Mouse (Mus musculus): Measurements from ENCODE around the gene Cul9. TPM values are rescaled to one million over a fixed set of nuclear protein-coding genes. Genes with fewer than 3 reads are reported as not detected.
"Not testable (repeated sequence)": the region's sequence is repeated elsewhere in the genome, so short reads cannot be mapped to it uniquely, and the experiment has no call there.

The Cul9 gene
- polyA plus RNA-seq, 1 experiment from 2014 or later: 0.69 TPM

DNA sequence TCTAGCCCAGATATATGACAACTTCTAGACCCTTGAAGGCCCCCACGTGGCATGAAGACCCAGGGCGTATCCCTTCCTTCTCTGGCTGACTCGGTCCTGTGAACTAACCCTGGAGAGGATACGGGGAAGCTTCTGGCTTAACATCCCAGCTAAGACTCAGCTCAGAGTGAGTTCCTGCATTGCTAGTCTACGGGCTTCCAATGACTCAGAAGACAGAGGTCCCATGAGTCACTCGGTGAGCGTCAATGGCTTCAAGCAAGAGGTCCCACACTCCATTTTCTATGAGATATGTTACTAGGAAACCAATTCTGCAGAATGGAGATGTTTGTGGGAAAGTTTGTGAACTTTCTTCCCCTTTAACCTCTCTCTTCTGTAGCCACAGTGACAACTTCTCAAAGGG is 28.3 kb upstream of the Cul9 start:
- no peak overlapping the region for H3K4me3 ChIP-seq
- H3K27ac ChIP-seq: no peak overlapping the region
- H3K9me3 ChIP-seq (replicated peaks): no peaks in the 10 kb centered on the region
- H3K36me3 ChIP-seq: peaks cover 60% of the 10 kb centered on the region
- ATAC-seq: no peak
- 77% methylated on average over 7 of the region's 7 CpGs for WGBS (ENCODE audit: insufficient replicate concordance)
- H3K27me3 ChIP-seq (replicated peaks): no peaks in the 10 kb centered on the region
- no peak overlapping the region for H3K9ac ChIP-seq
- H3K4me1 ChIP-seq: no peaks in the 10 kb centered on the region
- no peak overlapping the region for H3K4me2 ChIP-seq

DNA sequence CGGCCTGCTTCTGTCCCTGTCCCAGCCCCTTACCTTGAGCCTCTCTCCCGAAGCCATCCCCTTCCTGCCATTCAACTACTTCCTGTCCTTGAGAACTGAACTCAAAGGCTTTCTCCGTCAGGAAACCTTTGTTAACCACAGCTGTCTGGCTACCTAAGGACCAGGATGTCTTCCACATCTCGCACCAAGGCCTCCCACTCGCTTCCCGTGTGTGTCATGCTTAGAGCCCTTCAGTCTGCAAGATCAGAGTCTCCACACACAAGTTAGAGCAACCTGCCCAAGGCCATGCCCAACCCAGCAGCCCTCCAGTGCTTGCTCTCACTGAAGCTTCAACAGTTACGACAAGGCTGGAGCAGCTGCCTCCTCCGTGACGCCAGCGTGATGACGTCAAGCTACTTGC is 24.8 kb upstream of the Cul9 start:
- Histone ChIP-seq H3K9me3 (replicated peaks) (no peaks in the 10 kb centered on the region), H3K4me1 (no peaks in the 10 kb centered on the region), H3K4me3 (no peak overlapping the region), H3K27me3 (replicated peaks) (no peaks in the 10 kb centered on the region), H3K27ac (no peak overlapping the region), H3K36me3 (peaks cover 60% of the 10 kb centered on the region), H3K9ac (no peak overlapping the region), H3K4me2 (no peak overlapping the region)
- WGBS (ENCODE audit: insufficient replicate concordance): 67% methylated on average over 11 of the region's 11 CpGs
- ATAC-seq: no peak

DNA sequence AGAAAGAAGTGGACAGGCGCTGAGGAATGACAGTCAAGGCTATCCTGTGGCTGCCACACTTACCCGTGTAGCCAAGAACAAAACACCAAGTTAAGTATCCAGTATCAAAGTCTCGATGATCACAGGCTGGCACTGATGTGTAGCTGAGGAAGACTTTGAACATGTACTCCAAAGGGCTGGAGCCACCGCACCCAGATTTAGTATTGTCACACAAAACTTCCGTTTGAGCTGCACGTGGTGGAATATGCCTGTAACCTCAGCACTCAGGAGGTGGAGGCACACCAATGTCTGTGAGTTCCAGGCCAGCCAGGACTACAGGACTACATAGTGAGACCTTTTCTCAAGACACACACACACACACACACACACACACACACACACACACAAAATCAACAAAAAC is 13.0 kb upstream of the Cul9 start:
- 80% methylated on average over 6 of the region's 6 CpGs for WGBS (ENCODE audit: insufficient replicate concordance)

DNA sequence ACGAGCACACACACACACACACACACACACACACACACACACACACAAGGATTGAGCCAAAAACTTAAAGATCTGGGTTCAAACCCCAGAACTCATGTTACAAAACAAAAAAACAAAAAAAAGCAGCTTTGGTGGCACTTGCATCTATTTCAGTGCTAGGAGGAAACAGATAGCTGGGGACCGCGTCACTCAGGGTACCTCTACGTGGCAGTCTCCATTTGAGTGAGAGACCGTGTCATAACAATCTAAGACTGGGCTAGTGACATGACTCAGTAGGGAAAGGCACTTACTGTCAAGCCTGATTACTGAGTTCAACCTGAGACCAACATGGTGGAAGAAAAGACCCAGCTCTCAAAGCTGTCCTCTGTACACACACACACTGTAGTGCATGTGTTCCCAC is 12.0 kb upstream of the Cul9 start:
- no peak for ATAC-seq
- peaks cover 37% of the 10 kb centered on the region for H3K4me1 ChIP-seq
- no peak overlapping the region for H3K27ac ChIP-seq

More for the DNA sequence above, 13.0 kb upstream of the Cul9 start:
- Histone ChIP-seq H3K4me3 (no peak overlapping the region), H3K9me3 (replicated peaks) (no peaks in the 10 kb centered on the region), H3K4me2 (no peak overlapping the region), H3K27ac (no peak overlapping the region), H3K4me1 (peaks cover 27% of the 10 kb centered on the region), H3K36me3 (no peaks in the 10 kb centered on the region), H3K27me3 (replicated peaks) (no peaks in the 10 kb centered on the region), H3K9ac (no peak overlapping the region)
- ATAC-seq: no peak

DNA sequence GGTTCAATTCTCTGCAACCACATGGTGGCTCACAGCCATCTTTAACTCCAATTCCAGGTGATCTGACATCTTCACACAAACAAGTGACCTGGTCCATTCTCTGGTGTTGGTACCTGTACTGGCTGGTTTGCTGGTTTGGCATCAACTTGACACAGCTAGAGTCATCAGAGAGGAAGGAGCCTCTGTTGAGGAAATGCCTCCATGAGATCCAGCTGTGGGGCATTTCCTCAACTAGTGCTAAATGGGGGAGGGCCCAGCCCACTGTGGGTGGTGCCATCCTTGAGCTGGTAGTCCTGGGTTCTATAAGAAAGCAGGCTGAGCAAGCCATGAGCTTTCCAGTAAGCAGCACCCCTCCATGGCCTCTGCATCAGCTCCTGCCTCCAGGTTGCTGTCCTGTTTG is 11.1 kb upstream of the Cul9 start:
- not testable (repeated sequence) for H3K4me3 ChIP-seq; H3K36me3 ChIP-seq; ATAC-seq; H3K27me3 ChIP-seq (replicated peaks); H3K9me3 ChIP-seq (replicated peaks)
- H3K4me1 ChIP-seq: peaks cover 45% of the 10 kb centered on the region
- H3K4me2 ChIP-seq: peak overlapping the region; percentile 95
- H3K27ac ChIP-seq: peak overlapping the region; percentile 73; the same call in 1 of the 2 replicates
- H3K9ac ChIP-seq: 0 out of 2 replicates have a peak overlapping the region, but pooled peaks have one; percentile 98

More for the DNA sequence above, 12.0 kb upstream of the Cul9 start:
- Histone ChIP-seq H3K4me3 (no peak overlapping the region), H3K4me2 (no peak overlapping the region), H3K9me3 (replicated peaks) (no peaks in the 10 kb centered on the region), H3K9ac (no peak overlapping the region), H3K27me3 (replicated peaks) (no peaks in the 10 kb centered on the region), H3K36me3 (no peaks in the 10 kb centered on the region)
- WGBS (ENCODE audit: insufficient replicate concordance): 63% methylated on average over 5 of the region's 5 CpGs

DNA sequence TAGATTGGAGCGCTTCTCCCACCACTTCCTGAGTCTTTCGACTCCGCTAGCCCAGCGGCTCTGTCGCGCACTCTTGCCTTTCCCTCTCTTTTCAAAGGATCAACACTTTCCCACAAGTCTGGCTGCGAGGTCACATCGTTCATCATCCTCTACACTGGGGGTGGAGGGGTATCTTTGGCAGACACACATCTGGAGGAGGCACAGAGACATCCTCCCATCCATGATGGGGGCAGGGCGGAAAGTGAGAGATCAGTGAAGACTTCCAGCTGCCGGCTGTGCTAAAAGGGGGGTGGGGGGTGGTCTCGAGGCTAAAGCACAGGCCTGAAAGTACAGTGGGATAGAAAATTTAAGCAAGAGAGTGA is 10.4 kb upstream of the Cul9 start:
- Histone ChIP-seq H3K36me3 (peaks cover 11% of the 10 kb centered on the region), H3K9ac (peak overlapping the region; percentile 98), H3K27ac (peak overlapping the region; percentile 73), H3K9me3 (replicated peaks) (no peaks in the 10 kb centered on the region), H3K4me3 (peak overlapping the region; percentile 95), H3K27me3 (replicated peaks) (no peaks in the 10 kb centered on the region), H3K4me2 (peak overlapping the region; percentile 95), H3K4me1 (peaks cover 47% of the 10 kb centered on the region)
- no peak; the same call in 1 of the 2 replicates for ATAC-seq
- under 1% methylated on average over 11 of the region's 11 CpGs for WGBS (ENCODE audit: insufficient replicate concordance)

DNA sequence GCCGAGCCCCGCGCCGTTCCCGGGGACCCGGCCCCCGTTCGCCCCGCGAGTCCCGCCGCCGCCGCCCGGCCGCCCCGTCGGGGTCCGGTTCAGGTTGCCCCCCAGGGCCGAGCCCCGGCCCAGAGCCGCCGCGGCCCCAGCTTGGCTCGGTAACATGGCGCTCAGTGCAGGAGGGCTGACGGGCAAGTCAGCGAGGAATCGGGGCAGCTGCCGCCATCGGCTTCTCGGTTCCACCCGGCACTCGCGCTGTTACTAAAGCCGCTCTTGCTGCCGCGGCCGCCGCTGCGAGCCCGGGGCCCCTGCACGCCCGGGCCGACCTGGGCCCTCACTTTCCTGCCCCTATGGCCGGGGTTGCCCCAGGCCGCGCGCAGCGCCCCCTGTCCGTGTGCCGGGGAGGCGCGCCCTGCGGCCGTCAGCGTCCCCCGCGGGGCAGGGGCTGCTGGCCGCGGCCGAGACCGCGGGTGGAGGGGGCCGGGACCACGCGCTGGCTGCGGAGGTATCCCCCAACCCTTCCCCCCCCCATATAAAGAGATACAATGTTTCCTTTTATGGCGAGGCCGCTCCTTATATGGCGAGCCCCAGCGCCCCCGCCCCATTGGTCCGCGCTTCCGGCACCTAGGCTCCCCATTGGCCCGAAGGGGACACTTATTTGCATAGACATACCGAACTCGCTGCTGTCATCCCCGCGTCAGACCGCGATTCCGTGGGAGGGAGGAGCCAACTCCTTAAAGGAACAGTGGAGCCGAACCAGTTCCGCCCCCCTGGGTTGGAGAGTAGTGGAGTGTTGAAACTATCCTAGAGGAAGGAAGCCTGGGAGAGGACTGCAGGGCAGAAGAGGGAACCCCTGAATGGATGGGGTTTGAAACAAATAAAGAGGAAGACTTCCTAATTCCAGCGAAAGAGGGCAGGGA is 9.7 kb upstream of the Cul9 start, which contains the start of gene Srf:
Gene Srf, minus strand, starts transcription at position 503 of the 911 bp plus-strand sequence.
- H3K4me3 ChIP-seq: peak within 1 kb of the TSS; percentile 95
- peak within 1 kb of the TSS; percentile 98 for H3K9ac ChIP-seq
- no peaks in the 10 kb centered on the region for H3K27me3 ChIP-seq (replicated peaks)
- ATAC-seq: peak; percentile 95
- H3K27ac ChIP-seq: peak within 1 kb of the TSS; percentile 87
- peaks cover 47% of the 10 kb centered on the region for H3K4me1 ChIP-seq
- H3K36me3 ChIP-seq: peaks cover 17% of the 10 kb centered on the region
- no peaks in the 10 kb centered on the region for H3K9me3 ChIP-seq (replicated peaks)
- WGBS (ENCODE audit: insufficient replicate concordance): under 1% methylated on average over 79 of the region's 87 CpGs
- H3K4me2 ChIP-seq: peak within 1 kb of the TSS; percentile 95

DNA sequence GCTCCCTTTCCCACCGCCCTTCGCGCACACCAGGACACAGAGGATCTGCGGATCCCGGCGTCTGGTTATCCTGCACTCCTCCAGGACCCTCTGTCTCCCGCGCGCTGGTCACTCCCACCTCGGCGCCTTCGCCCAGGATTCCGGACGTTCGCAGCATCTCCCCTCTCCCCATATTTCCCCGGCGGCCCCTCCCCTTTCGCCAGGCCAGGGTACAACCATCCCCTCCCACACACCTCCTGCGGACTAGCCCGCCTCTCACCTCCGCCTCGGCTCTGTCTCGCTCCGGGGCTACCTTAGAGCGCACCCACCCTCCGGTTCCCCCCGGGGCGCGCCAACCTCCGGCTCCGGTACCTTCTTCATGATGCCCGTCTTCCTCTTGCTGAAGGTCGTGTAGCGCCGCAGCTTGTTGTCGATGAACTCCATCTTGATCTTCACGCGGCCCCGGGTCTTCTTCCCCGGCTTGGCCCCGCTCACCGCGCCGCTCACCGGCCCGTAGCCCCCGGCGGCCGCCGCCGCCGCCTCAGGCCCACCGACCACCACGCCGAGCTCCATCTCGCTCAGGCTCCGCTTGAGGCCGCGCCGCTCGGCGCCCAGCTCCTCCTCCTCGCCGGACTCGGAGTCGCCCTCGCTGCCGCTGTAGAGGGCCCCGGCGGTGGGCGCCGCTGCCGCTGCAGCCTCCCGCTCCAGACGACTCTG is 8.9 kb upstream of the Cul9 start:
- peaks cover 25% of the 10 kb centered on the region for H3K36me3 ChIP-seq
- H3K9ac ChIP-seq: peak overlapping the region; percentile 98
- peak overlapping the region; percentile 95 for H3K4me2 ChIP-seq
- H3K4me1 ChIP-seq: peaks cover 47% of the 10 kb centered on the region
- H3K9me3 ChIP-seq (replicated peaks): no peaks in the 10 kb centered on the region
- peak overlapping the region; percentile 95 for H3K4me3 ChIP-seq
- no peaks in the 10 kb centered on the region for H3K27me3 ChIP-seq (replicated peaks)
- peak overlapping the region; percentile 87 for H3K27ac ChIP-seq
- no peak for ATAC-seq
- WGBS (ENCODE audit: insufficient replicate concordance): under 1% methylated on average over 68 of the region's 75 CpGs

DNA sequence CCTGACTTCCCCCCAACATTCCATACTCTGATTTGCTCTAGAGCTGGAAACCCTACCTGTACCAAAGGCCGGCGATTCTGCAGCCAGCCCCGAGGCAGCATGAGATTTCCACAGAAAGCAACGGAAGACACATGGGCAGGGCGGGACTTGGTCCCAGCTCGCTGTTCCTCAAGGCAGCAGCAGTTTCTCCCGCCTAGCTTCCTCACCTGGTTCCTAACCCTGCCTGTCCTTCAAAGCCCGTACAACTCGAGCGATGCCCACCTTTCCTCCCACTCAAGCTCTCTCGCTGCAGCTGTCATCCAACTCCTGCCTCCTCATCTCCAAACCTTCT is 8.4 kb upstream of the Cul9 start:
- peak overlapping the region; percentile 95 for H3K4me3 ChIP-seq
- ATAC-seq: no peak
- peak overlapping the region; percentile 95 for H3K4me2 ChIP-seq
- WGBS (ENCODE audit: insufficient replicate concordance): 2% methylated on average over 11 of the region's 11 CpGs
- peak overlapping the region; percentile 87; the same call in 1 of the 2 replicates for H3K27ac ChIP-seq
- peaks cover 30% of the 10 kb centered on the region for H3K36me3 ChIP-seq
- H3K4me1 ChIP-seq: peaks cover 47% of the 10 kb centered on the region
- peak overlapping the region; percentile 98 for H3K9ac ChIP-seq
- no peaks in the 10 kb centered on the region for H3K9me3 ChIP-seq (replicated peaks)
- no peaks in the 10 kb centered on the region for H3K27me3 ChIP-seq (replicated peaks)

DNA sequence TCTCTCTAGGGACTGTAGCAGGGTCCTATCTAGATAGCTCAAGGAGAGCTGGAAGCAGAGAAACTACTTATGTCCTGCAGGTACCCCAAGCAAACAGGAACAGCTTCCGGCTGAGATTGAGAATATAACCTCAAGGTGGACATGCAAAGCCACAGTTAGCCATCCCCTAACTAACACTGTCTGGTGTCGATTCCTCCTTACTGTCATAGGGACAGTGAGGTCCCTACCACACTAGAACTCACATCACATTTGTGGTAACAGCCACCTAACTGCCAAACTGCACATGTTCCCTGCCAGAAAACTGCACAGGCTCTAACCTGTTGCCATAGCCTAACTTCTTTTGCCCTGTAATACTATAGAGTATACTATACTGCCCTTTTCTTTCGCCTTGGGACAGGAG is 7.7 kb upstream of the Cul9 start:
- 74% methylated on average over 3 of the region's 3 CpGs for WGBS (ENCODE audit: insufficient replicate concordance)

DNA sequence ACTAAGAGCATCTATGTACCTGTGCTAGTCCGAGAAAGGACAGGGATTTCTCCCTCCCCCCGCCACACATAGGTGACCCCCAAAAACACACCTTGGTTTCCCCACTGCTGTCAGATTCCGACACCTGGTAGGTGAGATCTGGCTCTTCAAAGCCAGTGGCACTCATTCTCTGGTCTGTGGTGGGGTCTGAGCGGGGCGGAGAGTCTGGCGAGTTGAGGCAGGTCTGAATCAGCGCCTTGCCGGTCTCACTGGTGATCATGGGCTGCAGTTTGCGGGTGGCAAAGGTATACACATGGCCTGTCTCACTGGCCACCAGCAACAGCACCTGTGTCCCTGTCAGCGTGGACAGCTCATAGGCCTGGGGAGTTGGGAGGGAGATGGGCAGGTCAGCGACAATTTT is 7.3 kb upstream of the Cul9 start:
- Histone ChIP-seq H3K27me3 (replicated peaks) (peaks cover 4% of the 10 kb centered on the region; the same call in 1 of the 2 replicates), H3K4me1 (peaks cover 52% of the 10 kb centered on the region), H3K4me3 (peak overlapping the region; percentile 95), H3K9me3 (replicated peaks) (no peaks in the 10 kb centered on the region), H3K27ac (peak overlapping the region; percentile 64; the same call in 1 of the 2 replicates), H3K4me2 (peak overlapping the region; percentile 95), H3K36me3 (peaks cover 40% of the 10 kb centered on the region), H3K9ac (peak overlapping the region; percentile 32; the same call in 1 of the 2 replicates)
- WGBS (ENCODE audit: insufficient replicate concordance): 64% methylated on average over 11 of the region's 11 CpGs
- no peak for ATAC-seq

More for the DNA sequence above, 7.7 kb upstream of the Cul9 start:
- Histone ChIP-seq H3K9ac (no peak overlapping the region), H3K36me3 (peaks cover 36% of the 10 kb centered on the region), H3K27ac (no peak overlapping the region), H3K27me3 (replicated peaks) (no peaks in the 10 kb centered on the region), H3K4me2 (peak overlapping the region; percentile 95), H3K4me3 (peak overlapping the region; percentile 95), H3K4me1 (peaks cover 47% of the 10 kb centered on the region), H3K9me3 (replicated peaks) (no peaks in the 10 kb centered on the region)
- ATAC-seq: no peak

DNA sequence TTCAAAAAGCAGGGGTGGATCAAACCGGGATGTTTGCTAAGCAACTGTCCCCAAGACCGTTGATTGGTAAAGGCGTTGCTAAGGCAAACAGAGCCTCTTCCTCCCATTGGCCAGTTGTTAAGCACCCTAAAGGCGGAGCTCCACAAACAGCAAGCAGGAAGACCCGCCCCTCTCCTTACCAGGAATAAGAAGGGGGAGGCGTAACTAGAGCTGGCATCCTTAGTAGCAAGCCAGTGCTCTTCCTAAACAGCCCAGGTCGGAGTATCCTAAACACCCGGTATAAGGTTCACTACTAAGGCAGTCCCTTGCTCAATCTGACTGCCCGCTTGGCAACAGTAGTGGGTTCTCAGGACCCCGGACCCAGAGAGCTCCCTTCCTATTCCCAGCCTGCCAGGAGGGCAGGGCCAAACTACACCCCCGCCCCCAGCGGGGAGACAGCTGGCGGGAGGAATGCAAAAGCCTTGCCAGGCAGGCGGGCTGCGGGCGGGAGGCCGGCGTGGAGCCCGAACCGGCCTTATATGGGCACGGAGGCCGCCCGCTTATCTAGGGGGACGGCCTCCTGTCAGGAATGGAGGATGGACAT is 6.7 kb upstream of the Cul9 start:
- ATAC-seq: peak; percentile 22; the same call in 1 of the 2 replicates
- peak overlapping the region; percentile 64 for H3K27ac ChIP-seq
- H3K9ac ChIP-seq: peak overlapping the region; percentile 32; the same call in 1 of the 2 replicates
- peaks cover 46% of the 10 kb centered on the region for H3K36me3 ChIP-seq
- H3K4me2 ChIP-seq: peak overlapping the region; percentile 95
- no peaks in the 10 kb centered on the region for H3K9me3 ChIP-seq (replicated peaks)
- peak overlapping the region; percentile 95 for H3K4me3 ChIP-seq
- peaks cover 8% of the 10 kb centered on the region for H3K27me3 ChIP-seq (replicated peaks)
- H3K4me1 ChIP-seq: peaks cover 56% of the 10 kb centered on the region
- WGBS (ENCODE audit: insufficient replicate concordance): 27% methylated on average over 24 of the region's 24 CpGs

All from liver, embryonic 12.5 days (tissue).